Mouse (Mus musculus) CH12.LX (cell line): ENCODE data around the gene Arsb. TPM values are rescaled to one million over a fixed set of nuclear protein-coding genes. Genes with fewer than 3 reads are reported as not detected.
A peak's percentile ranks its signal among the peaks of the same experiment; 100 is the strongest.

Source experiments
- DNase-seq: peaks from one replicate; pipeline ENCODE4 v3.0.0-alpha.2; 2013; ENCODE audit errors: extremely low read depth
- H3K27ac ChIP-seq: 2 replicates; pipeline ENCODE4 v1.5.1; 2012; ENCODE audit warnings: low read depth, mild to moderate bottlenecking, control low read depth, moderate library complexity; ENCODE audit not compliant: insufficient read depth
- H3K27me3 ChIP-seq: replicated peaks from 2 replicates; pipeline ENCODE3; 2012; ENCODE audit warnings: inconsistent platforms
- H3K36me3 ChIP-seq, 2 experiments: replicated peaks in 1 of 2; 2 replicates each; pipeline versions ENCODE3 to v1.6.1; 2012; ENCODE audit warnings: inconsistent platforms in 1 of 2, low read length in 1 of 2, mild to moderate bottlenecking in 1 of 2, mixed read lengths in 1 of 2, moderate library complexity in 1 of 2; ENCODE audit not compliant: control insufficient read depth in 1 of 2, insufficient read depth in 1 of 2
- H3K4me1 ChIP-seq, 2 experiments: 2 replicates each; pipeline ENCODE4 v1.6.1; 2012; ENCODE audit warnings: inconsistent platforms in 1 of 2, moderate library complexity in 1 of 2; ENCODE audit not compliant: insufficient read depth in 2 of 2, control insufficient read depth in 1 of 2
- H3K4me2 ChIP-seq: 2 replicates; pipeline ENCODE4 v1.6.1; 2012; ENCODE audit warnings: low read depth, mild to moderate bottlenecking, control low read depth; ENCODE audit not compliant: poor library complexity, insufficient read depth, severe bottlenecking
- H3K4me3 ChIP-seq, 3 experiments: fragments of 150-350 bp in 1 of 3; sonication (generic) in 1 of 3; replicated peaks in 1 of 3; 2 replicates each; pipeline versions ENCODE3 to v1.5.1; 2011 to 2012; ENCODE audit warnings: low read depth in 2 of 3, low read length in 2 of 3, mild to moderate bottlenecking in 2 of 3, moderate library complexity in 2 of 3, control low read depth in 1 of 3, improper control_type of control experiment in 1 of 3, inconsistent platforms in 1 of 3, mixed read lengths in 1 of 3; ENCODE audit not compliant: poor library complexity in 1 of 3
- H3K79me2 ChIP-seq: replicated peaks from 2 replicates; pipeline ENCODE4 v1.6.1; 2012; ENCODE audit warnings: mild to moderate bottlenecking, moderate library complexity; ENCODE audit not compliant: control insufficient read depth, poor library complexity, insufficient read depth, severe bottlenecking; ENCODE audit errors: extremely low read depth
- H3K9ac ChIP-seq: 2 replicates; pipeline ENCODE4 v1.6.1; 2012; ENCODE audit warnings: low read depth, mild to moderate bottlenecking, control low read depth, moderate library complexity; ENCODE audit not compliant: insufficient read depth
- H3K9me3 ChIP-seq: replicated peaks from 2 replicates; pipeline ENCODE3; 2012; ENCODE audit warnings: low read length, inconsistent platforms, mixed read lengths
- CTCF ChIP-seq, 2 experiments: IDR thresholded peaks in 1 of 2; conservative IDR thresholded peaks in 1 of 2; 2 replicates each; pipeline ENCODE4 v1.5.1; 2011 to 2012; ENCODE audit warnings: low read depth in 2 of 2, low read length in 2 of 2, improper control_type of control experiment in 1 of 2, inconsistent platforms in 1 of 2, mild to moderate bottlenecking in 1 of 2, moderate library complexity in 1 of 2
- ETS1 ChIP-seq: conservative IDR thresholded peaks from 2 replicates; pipeline ENCODE4 v1.6.1; 2012; ENCODE audit warnings: low read depth, mild to moderate bottlenecking, inconsistent platforms, low read length, improper control_type of control experiment, moderate library complexity
- JUN ChIP-seq: IDR thresholded peaks from 2 replicates; pipeline ENCODE4 v1.6.1; 2011; ENCODE audit warnings: low read depth, mild to moderate bottlenecking, low read length, improper control_type of control experiment, moderate library complexity; ENCODE audit not compliant: insufficient read depth
- KAT2A ChIP-seq: IDR thresholded peaks from 2 replicates; pipeline ENCODE4 v1.6.1; 2012; ENCODE audit warnings: low read length, improper control_type of control experiment, inconsistent platforms; ENCODE audit not compliant: insufficient replicate concordance
- MAZ ChIP-seq: IDR thresholded peaks from 2 replicates; pipeline ENCODE4 v1.6.1; 2012; ENCODE audit warnings: low read depth, mild to moderate bottlenecking, inconsistent platforms, low read length, improper control_type of control experiment, moderate library complexity
- MEF2A ChIP-seq: IDR thresholded peaks from 2 replicates; pipeline ENCODE4 v1.6.1; 2014; ENCODE audit warnings: low read depth, mild to moderate bottlenecking, inconsistent platforms, low read length, improper control_type of control experiment, borderline replicate concordance
- MXI1 ChIP-seq: IDR thresholded peaks from 2 replicates; pipeline ENCODE4 v1.6.1; 2011; ENCODE audit warnings: mild to moderate bottlenecking, low read depth, low read length, improper control_type of control experiment
- PAX5 ChIP-seq: IDR thresholded peaks from 2 replicates; pipeline ENCODE4 v1.6.1; 2012; ENCODE audit warnings: low read length, inconsistent platforms, mixed read lengths
- POLR2A ChIP-seq: IDR thresholded peaks from 2 replicates; pipeline ENCODE4 v1.6.1; 2011; ENCODE audit warnings: low read depth, mild to moderate bottlenecking, improper control_type of control experiment, low read length
- RAD21 ChIP-seq: IDR thresholded peaks from 2 replicates; pipeline ENCODE4 v1.6.1; 2011; ENCODE audit warnings: low read depth, mild to moderate bottlenecking, low read length, improper control_type of control experiment, moderate library complexity
- SIN3A ChIP-seq: IDR thresholded peaks from 2 replicates; pipeline ENCODE4 v1.6.1; 2012; ENCODE audit warnings: low read length, improper control_type of control experiment, inconsistent platforms
- SMC3 ChIP-seq: IDR thresholded peaks from 2 replicates; pipeline ENCODE4 v1.6.1; 2011; ENCODE audit warnings: low read depth, low read length, improper control_type of control experiment
- TBP ChIP-seq: conservative IDR thresholded peaks from 2 replicates; pipeline ENCODE4 v1.6.1; 2011; ENCODE audit warnings: low read depth, low read length, improper control_type of control experiment
- USF1 ChIP-seq: IDR thresholded peaks from 2 replicates; pipeline ENCODE4 v1.6.1; 2014; ENCODE audit warnings: low read depth, mild to moderate bottlenecking, inconsistent platforms, low read length, improper control_type of control experiment
- ZNF384 ChIP-seq: IDR thresholded peaks from 2 replicates; pipeline ENCODE4 v1.6.1; 2012; ENCODE audit warnings: low read depth, low read length, improper control_type of control experiment, inconsistent platforms
- dilution Hi-C: fragments of 300-500 bp; cut with MboI; formaldehyde crosslinking; loops from 2 replicates; pipeline ENCODE4 v1.14.3; 2020; ENCODE audit warnings: low sequenced_read_pairs; ENCODE audit not compliant: extremely low pct_unique_long_range_greater_than_20kb, extremely low pct_ligation_motif_present
- in situ Hi-C: fragments of 300-500 bp; cut with MboI; formaldehyde crosslinking; loops from 3 replicates; pipeline ENCODE4 v1.14.3; 2019; ENCODE audit warnings: low sequenced_read_pairs, low pct_ligation_motif_present, low pct_unique_long_range_greater_than_20kb, mixed read lengths
- polyA plus RNA-seq: library from polyadenylated mRNA; unstranded; fragments of >175 nt; gene quantifications from 2 replicates; pipeline ENCODE4 v1.2.1, GENCODE M21; 2012; ENCODE audit warnings: low read depth; ENCODE audit not compliant: insufficient read length
- total RNA-seq, 2 experiments: library from RNA; depleted of rRNA; stranded (reverse); fragments of 300-350 nt in 1 of 2; fragments of >200 nt in 1 of 2; gene quantifications; 2 replicates each; pipeline ENCODE4 v1.2.3; 2012 to 2014

Arsb gene
- total and polyA plus RNA-seq, 3 experiments, result 1.0 to 9.8 (median 2.0) TPM

DNA sequence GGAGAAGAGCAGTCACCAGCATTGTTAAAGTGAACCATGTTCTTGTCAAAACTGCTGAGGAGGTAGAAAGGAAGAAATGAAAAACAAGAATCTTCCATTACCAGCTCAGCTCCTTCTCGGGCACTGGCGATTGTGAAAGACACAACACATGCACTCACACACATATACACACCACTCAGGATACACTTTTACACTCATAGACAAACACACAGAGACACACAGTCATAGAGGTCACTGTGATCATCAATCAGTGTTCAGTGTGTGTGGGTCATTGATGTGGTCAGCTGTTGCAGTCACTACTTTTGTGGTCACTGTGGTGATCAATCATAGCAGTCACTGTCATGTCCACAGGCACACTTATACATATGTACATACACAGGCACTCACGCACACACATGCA lies 48.0 kb upstream of the Arsb start:
- H3K9ac ChIP-seq, result no peak overlapping the region
- no peak for TF ChIP-seq SMC3
- TF ChIP-seq JUN, result no peak
- no peak for TF ChIP-seq KAT2A
- TF ChIP-seq POLR2A, result no peak
- no peak for TF ChIP-seq PAX5
- no peak for TF ChIP-seq CTCF (conservative IDR thresholded peaks at IDR 0.05 in 1 of 2, IDR thresholded peaks at IDR 0.05 in 1 of 2; ENCODE audit: low read depth in 2 of 2, low read length in 2 of 2)
- TF ChIP-seq MXI1, result no peak
- no peak for TF ChIP-seq SIN3A
- no peak for TF ChIP-seq TBP
- dilution Hi-C loops (no loop called here), in situ Hi-C loops (loop anchor here (25.0 kb wide), 3 partner anchors 386 to 961 kb away; no protein-coding TSS in a partner anchor)
- H3K27ac ChIP-seq, result no peak overlapping the region
- no peaks in the 10 kb centered on the region for H3K36me3 ChIP-seq
- no peaks in the 10 kb centered on the region for H3K79me2 ChIP-seq
- no peak overlapping the region for H3K4me3 ChIP-seq
- H3K4me1 ChIP-seq, result peaks cover 5 to 12% of the 10 kb centered on the region in 2 experiments
- DNase-seq, result no peak
- H3K4me2 ChIP-seq, result no peak overlapping the region
- H3K27me3 ChIP-seq, result no peaks in the 10 kb centered on the region
- H3K9me3 ChIP-seq, result no peaks in the 10 kb centered on the region

DNA sequence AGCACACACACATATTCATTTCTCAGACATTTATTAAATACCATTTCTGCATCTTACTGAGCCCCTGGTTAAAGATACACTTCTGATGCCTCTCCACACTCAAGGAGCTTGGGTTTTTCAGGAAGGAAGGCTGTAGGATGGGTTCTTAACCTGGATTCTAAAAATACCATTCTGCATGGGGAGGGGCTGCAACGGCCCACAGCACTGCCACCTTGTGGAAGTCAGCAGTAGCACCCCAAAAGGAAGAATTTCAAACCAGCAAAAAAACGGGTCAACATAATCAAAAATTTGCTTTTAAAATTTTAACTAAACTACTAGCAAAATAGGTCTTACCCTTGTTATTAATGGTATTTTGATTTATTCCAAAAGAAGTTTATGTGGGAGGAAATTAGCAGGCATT lies 47.2 kb upstream of the Arsb start:
- Histone ChIP-seq H3K9me3 (no peaks in the 10 kb centered on the region), H3K79me2 (no peaks in the 10 kb centered on the region), H3K4me3 (no peak overlapping the region), H3K4me1 (peaks cover 5 to 6% of the 10 kb centered on the region in 2 experiments), H3K36me3 (no peaks in the 10 kb centered on the region), H3K27ac (no peak overlapping the region), H3K27me3 (no peaks in the 10 kb centered on the region), H3K4me2 (no peak overlapping the region), H3K9ac (no peak overlapping the region)
- TF ChIP-seq SMC3, result peak; percentile 49
- TF ChIP-seq ETS1, result no peak
- peak; percentile 68 to 69 for TF ChIP-seq CTCF (conservative IDR thresholded peaks at IDR 0.05 in 1 of 2, IDR thresholded peaks at IDR 0.05 in 1 of 2; ENCODE audit: low read depth in 2 of 2, low read length in 2 of 2)
- peak; percentile 83; the same call in 1 of the 2 replicates for TF ChIP-seq MEF2A
- TF ChIP-seq RAD21, result peak; percentile 35
- TF ChIP-seq USF1, result no peak
- peak; percentile 25; the same call in 1 of the 2 replicates for TF ChIP-seq ZNF384
- TF ChIP-seq MAZ, result peak; percentile 62; the same call in 1 of the 2 replicates
- peak; percentile 8 for DNase-seq
- in situ Hi-C loops (loop anchor here (25.0 kb wide), 3 partner anchors 387 to 962 kb away; no protein-coding TSS in a partner anchor), dilution Hi-C loops (no loop called here)
